Mouse (Mus musculus) stomach, postnatal 0 days (tissue): Measurements from ENCODE around the gene Parvb.

ENCODE experiments used
- CTCF ChIP-seq: IDR thresholded peaks from 2 replicates; pipeline ENCODE4 v1.5.1; 2016; ENCODE audit warnings: antibody characterized with exemption, low read depth, mild to moderate bottlenecking, moderate library complexity
- EP300 ChIP-seq: optimal IDR thresholded peaks from 2 replicates; pipeline ENCODE3; 2016; ENCODE audit warnings: antibody characterized with exemption

- TF ChIP-seq CTCF (no peak), EP300 (no peak)
Observed at GRCm38 (mm10) chr15:84211564-84211963, 20.3 kb upstream of the Parvb start.
